Mouse (Mus musculus) kidney, adult 2 months (tissue): Measurements from ENCODE around the gene Itgae.
A peak's percentile ranks its signal among the peaks of the same experiment; 100 is the strongest.

Experiments
- CTCF ChIP-seq: fragments of 200-500 bp; conservative IDR thresholded peaks from 2 replicates; pipeline ENCODE4 v1.5.1; 2011; ENCODE audit warnings: low read depth, mild to moderate bottlenecking, control low read depth, low read length, moderate library complexity, mixed read lengths; ENCODE audit not compliant: insufficient read depth, insufficient read length
- POLR2A ChIP-seq: fragments of 200-500 bp; IDR thresholded peaks from one replicate; pipeline ENCODE4 v1.6.1; 2011; ENCODE audit warnings: low read depth, low read length, control low read depth

DNA sequence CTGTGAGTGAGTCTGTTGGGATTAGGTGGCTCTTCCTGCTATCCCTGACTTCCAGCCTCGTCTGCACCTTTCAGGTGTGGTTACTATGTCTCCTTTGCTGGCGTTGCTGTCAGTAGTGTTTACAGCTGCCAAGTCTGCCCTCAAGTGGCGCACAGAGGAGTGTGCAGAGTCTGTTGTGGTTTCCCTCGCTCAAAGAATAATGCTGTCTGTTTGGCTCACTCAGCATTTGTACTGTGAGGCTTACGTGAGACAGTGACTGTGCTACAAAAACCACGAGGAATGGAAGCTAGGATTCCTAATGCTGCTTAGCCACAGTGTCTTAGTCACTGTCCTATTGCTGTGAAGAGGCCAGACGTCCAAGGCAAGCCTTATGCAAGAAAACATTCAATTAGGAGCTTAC, 40.6 kb downstream of the Itgae start:
- TF ChIP-seq CTCF (peak; percentile 74), POLR2A (no peak)
